Mouse (Mus musculus) adrenal gland, postnatal 25 days (tissue): ENCODE measurements around the gene Adgrf5. TPM values are rescaled to one million over a fixed set of nuclear protein-coding genes. Genes with fewer than 3 reads are reported as not detected.
"Not testable (repeated sequence)": the region's sequence is repeated elsewhere in the genome, so short reads cannot be mapped to it uniquely, and the experiment has no call there.

Experiments
- DNase-seq: peaks from one replicate; pipeline ENCODE4 v3.0.0; 2021; ENCODE audit warnings: mixed read lengths
- long read RNA-seq: library from polyadenylated mRNA; stranded (forward); transcript quantifications from one replicate; pipeline ENCODE4 v2.0.0, GENCODE M21; 2021
- total RNA-seq: library from RNA; stranded (reverse); gene quantifications from 2 replicates; pipeline ENCODE4 v1.2.3, GENCODE M21; 2021

Gene Adgrf5
- 67.3 and 88.0 TPM in 2 replicates for total RNA-seq
- long read RNA-seq, partial matches to known transcripts: 6 of 14 reads
- long read RNA-seq, other reads (novel, unspliced or antisense): 8 of 14 reads

- DNase-seq: peak; percentile 14
Measured at GRCm38 (mm10) chr17:43359826-43360619, at the start of gene Adgrf5. TSS of gene Adgrf5 (plus strand) at chr17:43360451.

DNA sequence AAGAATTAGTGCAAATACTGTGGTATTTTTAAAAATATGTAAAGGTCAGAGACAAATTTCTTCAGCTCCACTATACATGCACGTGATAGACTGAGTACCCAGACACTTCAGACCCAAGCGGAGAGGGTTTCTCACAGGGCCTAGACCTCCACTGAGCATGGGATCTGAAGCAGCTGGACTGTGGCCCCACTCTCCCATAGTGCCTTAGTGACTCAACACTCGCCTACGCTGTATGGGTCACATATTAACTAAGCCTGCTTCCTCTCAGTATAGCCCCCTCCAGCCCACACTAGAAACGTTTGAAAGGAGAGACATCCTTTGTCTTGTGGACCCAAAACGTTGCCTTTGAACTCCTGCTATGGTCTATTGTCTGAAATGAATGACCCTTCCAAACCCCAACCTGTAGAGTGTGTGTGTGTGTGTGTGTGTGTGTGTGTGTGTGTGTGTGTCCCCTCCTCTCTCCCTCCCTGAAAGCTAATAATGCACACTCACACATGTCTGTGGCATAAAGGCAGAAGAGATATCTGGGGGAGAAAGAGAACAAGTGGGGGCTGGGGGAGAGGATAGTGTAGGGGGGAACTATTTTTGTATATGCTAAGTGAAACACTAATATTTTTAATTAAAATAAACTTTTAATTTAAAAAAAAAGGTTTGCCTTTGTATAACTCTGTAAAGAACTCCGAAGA lies 34.1 kb upstream of the Adgrf5 start:
- no peak for DNase-seq

DNA sequence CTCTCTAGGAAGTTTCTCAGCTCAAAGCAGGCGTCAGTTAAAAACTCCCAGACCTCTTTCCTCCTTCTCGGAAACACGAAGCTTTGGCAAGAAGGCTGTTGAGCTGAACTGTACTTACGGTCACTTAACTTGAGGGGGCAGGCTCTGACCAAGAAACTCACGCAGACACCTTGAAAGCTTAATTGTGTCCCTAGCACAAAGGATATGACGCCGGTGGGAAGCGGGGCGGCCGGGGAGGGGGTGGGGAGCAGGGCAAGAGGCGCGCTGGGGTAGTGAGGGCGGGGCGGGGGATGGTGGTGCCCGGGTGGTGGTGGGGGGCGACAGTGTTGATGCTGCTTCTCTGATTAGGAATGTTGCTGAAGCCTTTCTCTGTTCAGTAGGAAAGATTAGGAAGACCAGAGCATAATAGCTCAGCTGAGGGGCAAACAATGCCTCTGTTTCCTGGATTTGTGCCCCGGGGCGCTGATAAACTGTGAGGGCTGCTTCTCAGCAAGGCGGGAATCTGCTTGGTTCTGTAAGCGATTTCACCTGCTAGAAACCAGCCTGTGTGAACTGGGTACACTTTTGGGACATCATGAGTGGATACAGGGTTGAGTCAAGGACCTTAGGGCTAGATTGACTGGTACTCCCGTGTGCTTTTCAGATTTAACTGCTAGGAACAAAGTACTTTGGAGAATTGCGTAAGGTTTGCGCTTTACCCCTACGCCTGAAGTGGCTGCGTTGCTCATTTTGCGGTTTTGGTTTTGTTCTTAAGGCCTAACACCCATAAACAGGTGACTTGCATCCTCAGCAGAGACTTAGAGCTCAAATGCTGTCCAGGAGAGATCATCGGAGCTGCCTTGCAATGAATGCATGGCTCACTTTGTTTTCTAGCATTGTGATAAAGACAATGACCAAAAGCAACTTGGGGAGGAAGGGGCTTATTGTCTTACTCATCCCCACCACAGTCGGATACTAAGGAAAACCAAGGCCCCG lies 33.2 kb upstream of the Adgrf5 start:
- peak; percentile 29 for DNase-seq

GRCm38 (mm10) chr17:43327810-43328209 lies 32.4 kb upstream of the Adgrf5 start:
- DNase-seq: no peak

- DNase-seq: no peak
Measured at GRCm38 (mm10) chr17:43329216-43329615, 31.0 kb upstream of the Adgrf5 start.

DNA sequence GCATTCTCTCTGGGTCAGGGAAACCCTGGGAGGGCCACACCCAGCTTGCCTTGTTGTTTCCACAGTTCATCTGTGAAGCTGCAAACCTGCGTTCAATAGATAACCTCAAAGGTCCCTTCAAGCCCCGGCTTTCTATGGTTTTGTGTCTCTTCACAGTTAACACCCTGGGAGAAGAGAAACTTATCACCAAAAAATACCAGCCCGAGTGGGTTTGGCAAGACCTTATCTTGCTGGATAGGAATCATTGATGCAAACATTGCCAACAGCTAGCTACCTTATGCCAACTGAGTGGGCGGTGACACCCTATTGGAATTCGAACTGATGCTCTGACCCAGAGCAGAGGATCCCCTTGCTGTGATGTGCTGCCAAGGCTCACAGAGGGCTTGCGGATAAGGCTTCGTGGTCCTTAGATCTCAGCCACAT lies 30.5 kb upstream of the Adgrf5 start:
- no peak for DNase-seq

DNA sequence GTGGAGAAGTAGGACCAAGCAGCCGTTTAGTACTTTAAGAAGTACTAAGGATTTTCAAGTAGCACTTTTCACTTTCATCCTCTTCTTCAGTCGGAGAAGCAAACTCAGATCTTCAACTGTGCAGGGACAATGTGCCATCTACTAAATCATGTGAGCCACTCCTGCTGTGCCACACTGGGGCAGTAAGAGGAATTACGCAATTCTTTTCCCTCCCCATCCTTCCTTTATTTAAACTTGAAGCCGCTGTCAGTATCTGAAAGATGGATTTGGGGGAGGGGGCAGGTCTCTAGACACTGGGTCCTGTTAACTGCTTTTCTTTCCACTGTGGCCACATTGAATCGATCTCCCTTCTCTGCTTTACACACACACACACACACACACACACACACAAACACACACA lies 27.6 kb upstream of the Adgrf5 start:
- no peak for DNase-seq

DNA sequence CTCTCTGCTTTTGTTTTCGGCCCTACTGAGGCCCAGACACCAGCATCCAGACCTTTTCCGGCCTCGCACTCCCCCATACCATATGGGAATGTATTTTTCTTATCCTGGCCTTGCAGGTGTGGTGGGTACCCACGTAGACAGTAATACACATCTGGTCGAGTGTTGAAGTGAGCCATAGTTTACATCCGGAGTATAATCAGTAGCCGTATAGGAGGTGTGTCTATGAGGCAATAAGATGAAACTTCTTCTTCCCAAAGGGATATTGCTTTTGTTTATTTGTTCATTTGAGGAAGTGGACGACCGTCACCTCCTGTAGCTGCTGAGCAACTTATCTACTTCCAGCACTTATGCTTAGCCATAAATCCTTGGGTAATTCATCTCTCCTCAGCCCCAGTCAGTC lies 26.2 kb upstream of the Adgrf5 start:
- no peak for DNase-seq

GRCm38 (mm10) chr17:43337643-43338042 lies 22.6 kb upstream of the Adgrf5 start:
- DNase-seq: no peak

DNA sequence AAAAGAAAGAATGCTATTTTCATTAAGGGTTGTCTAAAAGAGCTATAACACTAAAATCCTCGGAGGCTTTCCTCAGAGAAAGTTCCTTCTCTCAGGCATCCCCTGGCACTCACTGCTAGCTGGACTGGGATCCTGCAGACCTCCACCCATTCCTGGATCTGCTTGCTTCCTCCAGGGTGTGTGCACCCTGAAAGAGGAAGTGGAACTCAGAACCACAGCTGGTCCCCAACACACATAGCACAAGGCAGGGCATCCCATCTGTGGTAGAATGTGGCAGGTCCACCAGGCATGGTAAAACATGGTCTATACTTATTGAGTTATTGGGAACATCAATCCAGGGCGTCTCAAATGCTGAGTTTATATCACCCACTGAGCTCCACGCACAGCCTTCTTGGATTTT lies 22.0 kb upstream of the Adgrf5 start:
- no peak for DNase-seq

- DNase-seq: not testable (repeated sequence)
Measured at GRCm38 (mm10) chr17:43346499-43346898, 13.8 kb upstream of the Adgrf5 start.

- no peak for DNase-seq
Measured at GRCm38 (mm10) chr17:43357902-43358539, 2.2 kb upstream of the Adgrf5 start.

- no peak for DNase-seq
Measured at GRCm38 (mm10) chr17:43361021-43361420, 770 bp downstream of the Adgrf5 start.

- no peak for DNase-seq
Measured at GRCm38 (mm10) chr17:43362362-43362761, 2.1 kb downstream of the Adgrf5 start.

- no peak for DNase-seq
Measured at GRCm38 (mm10) chr17:43362881-43363280, 2.6 kb downstream of the Adgrf5 start.

DNA sequence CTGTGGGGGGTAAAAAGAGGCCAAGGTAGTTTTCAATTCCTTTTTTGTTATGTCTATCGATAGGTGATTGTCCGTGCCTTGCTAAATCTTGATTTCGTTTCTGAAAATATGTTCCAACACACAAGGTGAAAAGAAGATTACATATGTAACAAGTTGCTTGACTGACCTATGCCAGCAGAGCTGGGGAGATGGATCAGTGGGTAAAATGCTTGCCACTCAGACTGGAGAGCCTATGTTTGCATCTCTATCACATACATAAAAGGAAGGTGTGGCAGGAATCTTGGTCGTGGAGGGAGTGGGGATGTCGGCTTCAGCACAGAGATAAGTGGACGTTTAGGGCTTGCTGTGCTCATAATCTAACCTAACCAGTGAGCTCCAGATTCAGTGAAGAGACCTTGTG lies 3.7 kb downstream of the Adgrf5 start:
- DNase-seq: no peak

GRCm38 (mm10) chr17:43365297-43365696 lies 5.0 kb downstream of the Adgrf5 start:
- no peak for DNase-seq

GRCm38 (mm10) chr17:43366486-43366885 lies 6.2 kb downstream of the Adgrf5 start:
- DNase-seq: no peak

- DNase-seq: no peak
Measured at GRCm38 (mm10) chr17:43368171-43368576, 7.9 kb downstream of the Adgrf5 start.

- no peak for DNase-seq
Measured at GRCm38 (mm10) chr17:43372604-43373003, 12.4 kb downstream of the Adgrf5 start.

DNA sequence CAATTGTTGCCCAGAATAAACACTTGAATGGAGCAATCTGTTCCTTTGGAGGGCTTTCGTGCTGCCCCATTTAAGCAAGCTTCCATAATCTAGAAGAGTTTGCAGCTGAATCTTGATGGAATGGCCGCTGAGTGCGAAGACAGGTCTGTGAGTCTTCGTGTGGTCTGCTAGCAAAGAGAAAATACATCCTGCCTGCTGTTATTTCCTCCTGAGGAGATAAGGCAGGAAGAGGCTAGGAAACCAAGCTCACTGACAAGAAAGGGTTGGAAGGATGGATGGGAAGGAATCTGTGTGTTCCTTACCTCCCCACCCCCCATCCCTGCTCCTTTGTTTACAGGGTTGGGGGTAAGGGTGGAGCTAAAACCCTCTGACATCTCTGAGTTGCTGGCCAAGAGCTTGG lies 13.8 kb downstream of the Adgrf5 start:
- no peak for DNase-seq

- no peak for DNase-seq
Measured at GRCm38 (mm10) chr17:43376527-43376926, 16.3 kb downstream of the Adgrf5 start.
